ENCODE assay signal across 8 mouse cellular contexts in genomic region chr19:5568470-5569140, GRCm38 (mm10). TPM values are rescaled to one million over a fixed set of nuclear protein-coding genes. Genes with fewer than 3 reads are reported as not detected.
DNase-seq lines count a peak whose midpoint lies in the region; ATAC-seq and TF ChIP-seq lines count a peak whose summit lies in the region.

No protein-coding gene starts in this region.

- H3K27ac ChIP-seq in bone marrow, adult 2 months (ENCODE audit: control insufficient read depth, insufficient read depth, low read depth, low read length, poor library complexity) = peak overlapping the region; percentile 99
- H3K27ac ChIP-seq in embryonic facial prominence, embryonic 14.5 days (replicated peaks; ENCODE audit: low read depth, low read length) = peak overlapping the region; percentile 86; the same call in 1 of the 2 replicates
- H3K27ac ChIP-seq in limb, embryonic 14.5 days (replicated peaks; ENCODE audit: low read depth, low read length) = no peak overlapping the region
- H3K27ac ChIP-seq in midbrain, embryonic 16.5 days (ENCODE audit: low read length) = peak overlapping the region; percentile 86
- peak overlapping the region; percentile 94 for H3K27ac ChIP-seq in spleen, adult 2 months (ENCODE audit: insufficient read depth, low read length)

- peak overlapping the region; percentile 98 for H3K4me2 ChIP-seq in embryonic facial prominence, embryonic 14.5 days (ENCODE audit: low read depth, low read length)
- H3K4me2 ChIP-seq in limb, embryonic 14.5 days (replicated peaks; ENCODE audit: low read depth, low read length, severe bottlenecking) = peak overlapping the region; percentile 96
- peak overlapping the region; percentile 93 for H3K4me2 ChIP-seq in midbrain, embryonic 16.5 days (ENCODE audit: low read length)

- H3K4me3 ChIP-seq in bone marrow, adult 2 months (replicated peaks; ENCODE audit: control insufficient read depth, low read depth, low read length) = peak overlapping the region; percentile 82
- peak overlapping the region; percentile 76 for H3K4me3 ChIP-seq in embryonic facial prominence, embryonic 14.5 days (ENCODE audit: low read depth, low read length)
- peak overlapping the region; percentile 75 for H3K4me3 ChIP-seq in limb, embryonic 14.5 days (replicated peaks; ENCODE audit: low read length)
- H3K4me3 ChIP-seq in midbrain, embryonic 16.5 days (ENCODE audit: low read depth, low read length) = peak overlapping the region; percentile 79
- peak overlapping the region; percentile 92 for H3K4me3 ChIP-seq in spleen, adult 2 months (ENCODE audit: extremely low read depth, insufficient read depth, insufficient read length)

- TF ChIP-seq CTCF in bone marrow, adult 2 months (IDR thresholded peaks at IDR 0.05; ENCODE audit: control insufficient read depth, insufficient read depth, low read length) = peak; percentile 91
- TF ChIP-seq CTCF in spleen, adult 2 months (IDR thresholded peaks at IDR 0.05; ENCODE audit: extremely low read depth, insufficient read depth, insufficient read length, insufficient replicate concordance) = peak; percentile 90; the same call in 1 of the 2 replicates

- 0 out of 2 replicates have a peak, but pooled peaks cover 14% of the 10 kb centered on the region for H3K36me3 ChIP-seq in embryonic facial prominence, embryonic 14.5 days (ENCODE audit: control insufficient read depth, insufficient read depth, low read length)
- H3K36me3 ChIP-seq in limb, embryonic 14.5 days (ENCODE audit: control insufficient read depth, insufficient read depth, low read length) = peaks cover 10% of the 10 kb centered on the region; the same call in 1 of the 2 replicates
- H3K36me3 ChIP-seq in midbrain, embryonic 16.5 days (ENCODE audit: control insufficient read depth, insufficient read depth, low read length) = peaks cover 8% of the 10 kb centered on the region; the same call in 1 of the 2 replicates
- peaks cover 21% of the 10 kb centered on the region for H3K36me3 ChIP-seq in spleen, adult 2 months (ENCODE audit: control insufficient read depth, insufficient read depth, low read length)

- H3K27me3 ChIP-seq in embryonic facial prominence, embryonic 14.5 days (replicated peaks; ENCODE audit: control insufficient read depth, insufficient read depth, low read length) = peaks cover 14% of the 10 kb centered on the region; the same call in 1 of the 2 replicates
- H3K27me3 ChIP-seq in limb, embryonic 14.5 days (ENCODE audit: control insufficient read depth, insufficient read depth, low read length) = no peaks in the 10 kb centered on the region
- peaks cover 3% of the 10 kb centered on the region; the same call in 1 of the 2 replicates for H3K27me3 ChIP-seq in midbrain, embryonic 16.5 days (ENCODE audit: control insufficient read depth, insufficient read depth, low read depth, low read length)
- 0 out of 2 replicates have a peak, but pooled peaks cover 2% of the 10 kb centered on the region for H3K27me3 ChIP-seq in spleen, adult 2 months (ENCODE audit: control insufficient read depth, insufficient read depth, low read length)

- peak overlapping the region; percentile 72 for H3K9ac ChIP-seq in embryonic facial prominence, embryonic 14.5 days (ENCODE audit: low read depth, low read length)
- H3K9ac ChIP-seq in limb, embryonic 14.5 days (ENCODE audit: low read depth, low read length, severe bottlenecking) = peak overlapping the region; percentile 66
- peak overlapping the region; percentile 83 for H3K9ac ChIP-seq in midbrain, embryonic 16.5 days (ENCODE audit: low read depth, low read length)

- peak; percentile 91 for DNase-seq in A20 (ENCODE audit: low read depth, low spot score)
- peak; percentile 93 for DNase-seq in embryonic facial prominence, embryonic 14.5 days (ENCODE audit: low spot score)
- DNase-seq in heart, adult 9 months (ENCODE audit: low spot score in 2 of 2) = peak; percentile 68 to 84
- DNase-seq in kidney, adult 9 months = peak; percentile 85
- DNase-seq in limb, embryonic 14.5 days (ENCODE audit: low spot score) = peak; percentile 83
- DNase-seq in spleen, adult 2 months (ENCODE audit: low read depth in 1 of 2, low spot score in 2 of 2) = peak; percentile 72 to 74

- peaks cover 4% of the 10 kb centered on the region; the same call in 1 of the 2 replicates for H3K4me1 ChIP-seq in bone marrow, adult 2 months (ENCODE audit: control insufficient read depth, insufficient read depth, low read length)
- peaks cover 10% of the 10 kb centered on the region; the same call in 1 of the 2 replicates for H3K4me1 ChIP-seq in embryonic facial prominence, embryonic 14.5 days (ENCODE audit: control insufficient read depth, insufficient read depth, low read length)
- H3K4me1 ChIP-seq in limb, embryonic 14.5 days (ENCODE audit: control insufficient read depth, insufficient read depth, low read length) = peaks cover 12% of the 10 kb centered on the region
- H3K4me1 ChIP-seq in midbrain, embryonic 16.5 days (ENCODE audit: control insufficient read depth, insufficient read depth, low read length) = peaks cover 13% of the 10 kb centered on the region
- H3K4me1 ChIP-seq in spleen, adult 2 months (ENCODE audit: control insufficient read depth, insufficient read depth, insufficient read length) = peaks cover 32% of the 10 kb centered on the region

- TF ChIP-seq POLR2A in bone marrow, adult 2 months (IDR thresholded peaks at IDR 0.05; ENCODE audit: borderline replicate concordance, control insufficient read depth, low read depth, low read length) = 0 out of 2 replicates have a peak, but pooled peaks have one; percentile 9
- no peak for TF ChIP-seq POLR2A in limb, embryonic 14.5 days (IDR thresholded peaks at IDR 0.05; ENCODE audit: borderline replicate concordance, extremely low read depth, insufficient read depth, insufficient read length)
- no peak for TF ChIP-seq POLR2A in spleen, adult 2 months (IDR thresholded peaks at IDR 0.05; ENCODE audit: low read depth, low read length)

- ATAC-seq in embryonic facial prominence, embryonic 14.5 days (ENCODE audit: low read depth) = peak; percentile 19; the same call in 1 of the 2 replicates
- no peak for ATAC-seq in limb, embryonic 14.5 days (ENCODE audit: low FRiP score, low read depth)
- peak; percentile 5; the same call in 1 of the 2 replicates for ATAC-seq in midbrain, embryonic 16.5 days

- WGBS in bone marrow, adult 2 months = 2% methylated on average over 27 of the region's 27 CpGs
- 10% methylated on average over 26 of the region's 27 CpGs for WGBS in embryonic facial prominence, embryonic 14.5 days
- WGBS in limb, embryonic 14.5 days = 8% methylated on average over 26 of the region's 27 CpGs
- WGBS in midbrain, embryonic 16.5 days = 9% methylated on average over 27 of the region's 27 CpGs
- WGBS in spleen, adult 2 months = 3% methylated on average over 27 of the region's 27 CpGs

- no peaks in the 10 kb centered on the region for H3K9me3 ChIP-seq in embryonic facial prominence, embryonic 14.5 days (ENCODE audit: control insufficient read depth, low read length)
- no peaks in the 10 kb centered on the region for H3K9me3 ChIP-seq in limb, embryonic 14.5 days (ENCODE audit: control insufficient read depth, low read length)
- no peaks in the 10 kb centered on the region for H3K9me3 ChIP-seq in midbrain, embryonic 16.5 days (replicated peaks; ENCODE audit: control insufficient read depth, low read length, poor library complexity, severe bottlenecking)

RNA-seq across cellular contexts. Expression of gene Ap5b1, which starts 0.8 kb away (rescaled TPM):
- polyA plus RNA-seq in bone marrow, adult 2 months (2011; ENCODE audit: insufficient read depth, insufficient read length, low replicate concordance, missing spikeins) = 7.4 and 12.4 TPM in 2 replicates
- 3.3 and 3.8 TPM in 2 replicates for polyA plus RNA-seq in embryonic facial prominence, embryonic 14.5 days (2014; fragmentation: Nextera tagmentation; extraction: Ambion mirVana)
- polyA plus RNA-seq in limb, embryonic 14.5 days (2012; rRNA removed) = 2.6 and 3.5 TPM in 2 replicates
- polyA plus RNA-seq in limb, embryonic 14.5 days (2014; fragmentation: Nextera tagmentation; extraction: Ambion mirVana) = 3.1 and 3.7 TPM in 2 replicates
- polyA plus RNA-seq in midbrain, embryonic 16.5 days (2015; fragmentation: Nextera tagmentation; extraction: Ambion mirVana) = 1.9 and 2.3 TPM in 2 replicates
- polyA plus RNA-seq in spleen, adult 2 months (2012; rRNA removed) = 18.6 and 25.0 TPM in 2 replicates

RNA-seq across cellular contexts. Expression of gene Ovol1, which starts 8.2 kb away (rescaled TPM):
- not detected in 2 replicates for polyA plus RNA-seq in bone marrow, adult 2 months (2011; ENCODE audit: insufficient read depth, insufficient read length, low replicate concordance, missing spikeins)
- 6.1 and 6.4 TPM in 2 replicates for polyA plus RNA-seq in embryonic facial prominence, embryonic 14.5 days (2014; fragmentation: Nextera tagmentation; extraction: Ambion mirVana)
- 5.6 and 7.2 TPM in 2 replicates for polyA plus RNA-seq in limb, embryonic 14.5 days (2012; rRNA removed)
- polyA plus RNA-seq in limb, embryonic 14.5 days (2014; fragmentation: Nextera tagmentation; extraction: Ambion mirVana) = 9.9 and 12.8 TPM in 2 replicates
- polyA plus RNA-seq in midbrain, embryonic 16.5 days (2015; fragmentation: Nextera tagmentation; extraction: Ambion mirVana) = 0.11 TPM in 1 of 2 replicates, not detected in the other
- polyA plus RNA-seq in spleen, adult 2 months (2012; rRNA removed) = 0.05 TPM in 2 replicates

RNA-seq across cellular contexts. Expression of gene Rnaseh2c, which starts 33.1 kb away (rescaled TPM):
- polyA plus RNA-seq in bone marrow, adult 2 months (2011; ENCODE audit: insufficient read depth, insufficient read length, low replicate concordance, missing spikeins) = 68.6 and 132 TPM in 2 replicates
- polyA plus RNA-seq in embryonic facial prominence, embryonic 14.5 days (2014; fragmentation: Nextera tagmentation; extraction: Ambion mirVana) = 94.8 and 110 TPM in 2 replicates
- 101 and 103 TPM in 2 replicates for polyA plus RNA-seq in limb, embryonic 14.5 days (2012; rRNA removed)
- polyA plus RNA-seq in limb, embryonic 14.5 days (2014; fragmentation: Nextera tagmentation; extraction: Ambion mirVana) = 95.5 and 107 TPM in 2 replicates
- polyA plus RNA-seq in midbrain, embryonic 16.5 days (2015; fragmentation: Nextera tagmentation; extraction: Ambion mirVana) = 55.5 and 58.4 TPM in 2 replicates
- polyA plus RNA-seq in spleen, adult 2 months (2012; rRNA removed) = 47.8 and 74.6 TPM in 2 replicates

RNA-seq across cellular contexts. Expression of gene Kat5, which starts 41.4 kb away (rescaled TPM):
- 41.5 and 87.3 TPM in 2 replicates for polyA plus RNA-seq in bone marrow, adult 2 months (2011; ENCODE audit: insufficient read depth, insufficient read length, low replicate concordance, missing spikeins)
- 24.7 and 32.5 TPM in 2 replicates for polyA plus RNA-seq in embryonic facial prominence, embryonic 14.5 days (2014; fragmentation: Nextera tagmentation; extraction: Ambion mirVana)
- polyA plus RNA-seq in limb, embryonic 14.5 days (2012; rRNA removed) = 115 and 127 TPM in 2 replicates
- 27.4 and 34.6 TPM in 2 replicates for polyA plus RNA-seq in limb, embryonic 14.5 days (2014; fragmentation: Nextera tagmentation; extraction: Ambion mirVana)
- polyA plus RNA-seq in midbrain, embryonic 16.5 days (2015; fragmentation: Nextera tagmentation; extraction: Ambion mirVana) = 82.0 and 83.1 TPM in 2 replicates
- 37.3 and 46.1 TPM in 2 replicates for polyA plus RNA-seq in spleen, adult 2 months (2012; rRNA removed)

RNA-seq across cellular contexts. Expression of gene Snx32, which starts 58.3 kb away (rescaled TPM):
- polyA plus RNA-seq in bone marrow, adult 2 months (2011; ENCODE audit: insufficient read depth, insufficient read length, low replicate concordance, missing spikeins) = 15.6 and 32.5 TPM in 2 replicates
- 10.7 and 13.2 TPM in 2 replicates for polyA plus RNA-seq in embryonic facial prominence, embryonic 14.5 days (2014; fragmentation: Nextera tagmentation; extraction: Ambion mirVana)
- polyA plus RNA-seq in limb, embryonic 14.5 days (2012; rRNA removed) = 23.6 and 26.0 TPM in 2 replicates
- polyA plus RNA-seq in limb, embryonic 14.5 days (2014; fragmentation: Nextera tagmentation; extraction: Ambion mirVana) = 9.6 and 10.5 TPM in 2 replicates
- 112 and 116 TPM in 2 replicates for polyA plus RNA-seq in midbrain, embryonic 16.5 days (2015; fragmentation: Nextera tagmentation; extraction: Ambion mirVana)
- polyA plus RNA-seq in spleen, adult 2 months (2012; rRNA removed) = 10.8 and 12.2 TPM in 2 replicates
